Mouse (Mus musculus) heart, postnatal 14 days (tissue): Measurements from ENCODE around the gene Cpt1c. TPM values are rescaled to one million over a fixed set of nuclear protein-coding genes. Genes with fewer than 3 reads are reported as not detected.
A peak's percentile ranks its signal among the peaks of the same experiment; 100 is the strongest.

ENCODE experiments used
- DNase-seq, 2 experiments: peaks; one replicate each; pipeline ENCODE4 v3.0.0; 2021 to 2022
- intact Hi-C: fragments of 180-260 bp; cut with DNase I; formaldehyde crosslinking; loops from one replicate; pipeline ENCODE4 v1.15.1; 2025
- total RNA-seq, 2 experiments: library from RNA; stranded (reverse); gene quantifications; 2 replicates each; pipeline ENCODE4 v1.2.3; 2021

The Cpt1c gene
- total RNA-seq, 2 experiments from 2014 or later = 3.1 to 3.5 TPM

DNA sequence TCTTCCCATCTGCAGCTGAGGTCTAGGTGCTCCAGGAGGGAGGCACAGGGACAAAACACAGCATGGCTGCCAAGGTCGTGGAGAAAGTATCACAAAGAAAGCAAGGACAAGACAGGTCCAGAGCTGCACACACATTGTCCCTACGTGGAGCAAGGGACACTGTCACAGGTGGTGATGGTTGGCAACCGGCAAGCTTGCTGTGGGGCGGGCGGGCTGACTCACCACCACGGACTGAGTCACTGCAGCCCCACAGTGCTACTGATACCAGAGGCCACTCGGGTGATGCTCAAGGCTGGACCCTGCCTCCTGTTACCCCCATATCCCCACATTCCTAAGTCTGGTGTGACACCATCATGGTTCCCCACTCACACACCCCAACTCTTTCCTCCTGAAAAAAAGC, 27.8 kb upstream of the Cpt1c start:
- no peak for DNase-seq
- intact Hi-C loops = no loop called here

DNA sequence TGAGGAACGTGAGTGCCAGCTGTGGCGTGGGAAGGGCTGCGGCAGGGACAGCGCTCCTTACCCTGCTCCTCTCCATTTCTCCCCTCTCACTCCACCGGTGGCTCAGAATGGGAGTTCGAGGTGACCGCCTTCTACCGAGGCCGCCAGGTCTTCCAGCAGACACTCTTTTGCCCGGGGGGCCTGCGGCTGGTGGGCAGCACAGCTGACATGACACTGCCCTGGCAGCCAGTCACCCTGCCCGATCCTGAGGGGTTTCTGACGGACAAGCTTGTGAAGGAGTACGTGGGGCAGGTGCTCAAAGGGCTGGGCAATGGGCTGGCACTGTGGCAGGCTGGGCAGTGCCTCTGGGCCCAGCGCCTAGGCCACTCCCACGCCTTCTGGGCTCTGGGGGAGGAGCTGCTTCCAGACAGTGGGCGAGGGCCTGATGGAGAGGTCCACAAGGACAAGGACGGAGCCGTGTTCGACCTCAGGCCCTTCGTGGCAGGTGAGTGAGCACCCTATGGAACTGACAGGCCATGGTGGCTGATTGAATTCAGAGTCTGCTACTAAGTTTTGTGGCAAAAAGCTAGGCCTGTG, 26.0 kb upstream of the Cpt1c start:
- DNase-seq = no peak
- intact Hi-C loops = loop anchor here (2.0 kb wide), 1 partner anchor 14 kb away; no protein-coding TSS in a partner anchor

DNA sequence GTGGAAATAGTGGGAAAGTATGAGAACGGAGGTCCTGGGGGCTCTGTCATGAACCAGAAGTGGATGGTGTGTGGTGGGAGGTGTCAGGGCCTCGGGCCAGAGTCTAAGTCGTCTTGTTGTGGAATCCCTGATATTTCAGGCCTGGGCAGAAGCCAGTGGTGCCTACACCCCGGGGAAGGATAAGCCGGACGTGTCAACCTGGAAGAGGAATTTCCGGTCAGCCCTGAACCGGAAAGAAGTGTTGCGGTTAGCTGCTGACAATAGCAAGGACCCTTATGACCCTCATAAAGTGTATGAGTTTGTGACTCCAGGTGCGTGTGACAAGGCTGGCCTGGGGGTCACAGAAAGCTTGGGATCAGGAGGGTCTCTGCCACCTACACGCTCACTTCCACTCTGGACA, 25.1 kb upstream of the Cpt1c start:
- DNase-seq = no peak
- intact Hi-C loops = loop anchor here (2.0 kb wide), 1 partner anchor 15 kb away; no protein-coding TSS in a partner anchor

DNA sequence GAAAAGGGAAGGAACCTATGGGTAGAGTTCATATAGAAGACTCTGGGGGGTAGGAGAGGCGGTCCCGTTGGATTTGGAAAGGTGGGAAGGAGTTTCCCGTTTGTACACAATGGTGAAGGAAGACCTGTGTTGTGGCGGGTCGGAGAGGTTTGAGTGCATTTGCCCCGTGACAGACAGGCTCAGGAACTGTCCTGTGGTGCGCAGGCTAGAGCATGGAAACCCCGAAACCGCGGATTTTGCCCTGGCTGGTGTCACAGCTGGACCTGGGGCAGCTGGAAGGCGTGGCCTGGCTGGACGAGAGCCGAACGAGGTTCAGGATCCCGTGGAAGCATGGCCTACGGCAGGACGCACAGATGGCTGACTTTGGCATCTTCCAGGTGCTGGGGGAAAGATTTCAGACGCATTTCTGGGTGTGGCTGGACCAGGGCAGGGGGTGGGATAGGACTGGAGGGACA, 23.9 kb upstream of the Cpt1c start, which contains the start of gene Bcl2l12:
Bcl2l12 (minus strand) TSS at position 212 of the 455 bp plus-strand sequence.
- intact Hi-C loops = no loop called here
- peak; percentile 54 to 70 for DNase-seq

DNA sequence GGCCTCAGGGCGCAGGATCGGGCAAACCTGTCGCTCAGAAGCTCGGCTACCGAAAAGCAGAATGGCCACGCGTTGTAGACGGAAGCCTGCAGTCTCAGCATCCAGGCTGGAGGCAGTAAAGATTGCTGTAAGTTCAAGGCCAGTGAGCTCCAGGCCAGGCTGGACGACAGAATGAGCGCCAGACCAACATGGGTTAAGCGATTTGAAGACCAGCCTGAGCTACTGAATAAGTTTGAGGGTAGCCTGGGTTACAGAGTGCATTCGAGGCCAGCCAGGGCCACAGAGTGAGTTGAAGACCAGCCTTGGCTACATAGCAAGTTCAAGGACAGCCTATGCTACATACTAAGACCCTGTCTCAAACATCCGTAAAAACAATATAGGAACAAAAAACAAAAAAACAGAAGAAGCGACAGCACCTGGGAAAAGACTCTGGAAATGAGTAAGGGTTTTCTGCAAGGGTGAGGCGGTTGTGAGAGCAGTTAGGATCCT, 23.3 kb upstream of the Cpt1c start:
- intact Hi-C loops = no loop called here
- DNase-seq = no peak

DNA sequence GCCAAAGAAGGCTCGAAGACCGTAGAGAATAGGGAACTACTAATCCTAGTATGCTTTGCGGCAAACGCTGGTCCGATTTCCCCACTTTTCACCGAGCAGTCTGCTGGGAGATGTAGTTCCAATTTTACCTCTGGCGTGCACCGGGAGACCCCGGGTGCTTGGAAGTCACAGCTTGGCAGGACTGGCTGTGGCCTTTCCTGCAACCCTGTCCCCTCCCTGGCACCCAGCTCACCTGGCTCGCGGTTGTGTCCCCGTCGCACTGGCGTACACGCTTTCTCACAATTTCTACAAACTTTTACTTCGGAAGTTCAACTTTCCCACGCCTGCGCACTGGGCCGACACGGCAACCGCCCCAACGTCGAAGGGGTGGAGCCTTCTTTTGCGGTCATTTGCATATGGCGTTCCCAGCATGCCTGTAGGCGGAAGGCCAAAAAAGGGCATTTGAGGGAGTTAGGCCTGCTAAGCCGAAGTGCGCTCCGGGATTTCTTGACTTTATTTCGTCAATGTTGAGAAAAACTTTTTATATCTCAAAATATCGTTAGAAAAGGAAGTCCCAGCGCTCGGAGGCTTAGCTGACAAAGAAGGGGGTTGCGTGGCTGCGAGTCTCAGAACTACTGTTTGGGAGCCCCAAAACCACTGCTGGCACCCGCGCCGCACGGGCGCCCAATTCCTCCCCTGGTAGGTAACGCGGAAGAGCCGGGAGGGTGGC, 22.7 kb upstream of the Cpt1c start, which contains the start of gene Irf3:
Irf3 (plus strand) TSS at position 418 of the 709 bp plus-strand sequence.
- peak; percentile 95 to 98 for DNase-seq
- intact Hi-C loops = no loop called here

DNA sequence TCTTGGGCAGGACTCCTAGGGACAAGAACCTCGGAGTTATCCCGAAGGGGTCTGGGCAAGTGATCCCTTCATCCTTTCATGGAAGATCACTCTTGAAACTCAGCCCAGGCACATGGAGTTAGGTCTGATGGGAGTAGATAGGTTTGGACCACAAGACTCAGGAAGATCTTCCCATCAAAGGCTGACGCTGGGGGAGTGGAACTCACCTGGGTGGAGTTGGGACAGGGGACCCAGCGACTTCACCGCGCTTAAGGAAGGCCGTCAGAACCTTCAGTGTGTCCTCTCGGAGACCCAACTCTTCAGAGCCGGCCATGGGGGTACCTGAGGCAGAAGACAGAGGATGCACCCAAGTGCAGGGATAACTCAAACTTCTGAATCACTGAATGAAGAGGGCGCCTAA, 22.0 kb upstream of the Cpt1c start:
- intact Hi-C loops = no loop called here
- DNase-seq = no peak

DNA sequence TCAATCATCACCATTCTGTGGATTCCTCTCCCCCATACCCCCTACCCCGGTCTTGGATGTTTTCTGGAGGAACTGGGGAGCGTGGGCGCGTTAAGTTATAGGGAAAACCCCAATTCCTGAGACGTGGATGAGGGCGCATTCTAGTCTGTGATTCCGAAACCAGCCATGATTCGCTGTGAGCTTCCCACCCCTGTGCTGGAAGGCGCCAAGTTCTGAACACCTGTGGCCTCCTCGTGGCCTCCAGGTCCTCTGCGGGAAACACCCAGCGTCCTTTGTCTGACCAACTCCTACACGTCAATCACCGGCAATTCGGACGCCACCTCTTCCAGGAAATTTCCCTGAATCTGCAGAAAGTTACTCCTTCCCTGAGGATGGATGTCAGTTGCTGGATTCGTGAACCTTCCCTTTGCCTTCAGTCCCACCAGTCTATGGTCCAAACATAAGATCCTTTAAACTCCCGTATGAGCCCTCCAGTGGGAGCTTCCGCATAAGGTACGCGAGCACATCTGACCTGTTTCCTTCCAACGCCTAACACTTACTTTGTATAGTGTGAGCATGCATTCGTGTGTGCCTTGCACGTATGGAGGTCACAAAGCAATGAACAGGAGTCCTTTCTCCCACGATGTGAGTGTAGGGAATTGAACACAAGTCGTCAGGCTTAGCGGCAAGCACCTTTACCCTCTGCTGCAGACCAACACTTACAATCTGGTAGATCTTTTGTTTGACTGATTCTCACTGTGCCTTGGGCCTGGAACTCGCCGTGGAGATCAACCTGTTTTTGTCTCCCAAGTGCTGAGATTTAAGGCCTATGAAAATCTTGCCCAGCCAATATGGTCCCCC, 12.4 kb upstream of the Cpt1c start:
- no peak for DNase-seq
- intact Hi-C loops = no loop called here

GRCm38 (mm10) chr7:44986192-44986878, 11.7 kb upstream of the Cpt1c start, which contains the start of gene Prmt1:
Gene Prmt1, minus strand, starts transcription at chr7:44986568.
- intact Hi-C loops = no loop called here

DNA sequence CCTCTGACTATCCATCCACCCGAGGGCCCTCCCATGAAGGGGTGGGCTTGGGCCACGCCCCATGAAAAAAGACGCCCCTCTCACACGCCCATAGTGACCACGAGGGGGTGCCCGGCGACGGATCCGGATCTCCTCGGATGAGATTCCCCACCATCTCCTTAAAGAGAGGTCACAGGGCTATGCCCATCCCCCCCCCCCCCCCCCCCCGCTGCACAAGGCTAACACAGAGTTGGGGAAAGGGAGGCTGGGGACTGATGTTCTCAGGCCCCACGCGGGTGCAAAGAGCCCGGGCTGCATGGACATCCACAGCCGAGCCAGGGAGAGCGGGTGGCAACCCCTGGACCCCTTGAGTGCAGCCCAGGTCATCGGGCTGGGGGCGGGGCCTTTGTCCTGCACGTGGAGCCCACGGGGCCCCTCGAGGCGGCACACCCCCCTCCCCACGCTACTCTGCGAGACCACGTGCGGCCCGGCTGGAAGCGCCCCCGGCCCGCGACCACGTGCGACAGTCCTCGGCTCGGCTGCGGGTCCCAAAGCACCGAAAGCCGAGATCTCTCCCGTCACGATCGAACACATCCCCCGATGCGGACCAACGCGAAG, 11.0 kb upstream of the Cpt1c start:
- intact Hi-C loops = loop anchor here (2.0 kb wide), 1 partner anchor 35 kb away; no protein-coding TSS in a partner anchor
- peak; percentile 71 to 79 for DNase-seq

More at GRCm38 (mm10) chr7:44986192-44986878, 11.7 kb upstream of the Cpt1c start, which contains the start of gene Prmt1:
- DNase-seq = peak; percentile 95 to 97

DNA sequence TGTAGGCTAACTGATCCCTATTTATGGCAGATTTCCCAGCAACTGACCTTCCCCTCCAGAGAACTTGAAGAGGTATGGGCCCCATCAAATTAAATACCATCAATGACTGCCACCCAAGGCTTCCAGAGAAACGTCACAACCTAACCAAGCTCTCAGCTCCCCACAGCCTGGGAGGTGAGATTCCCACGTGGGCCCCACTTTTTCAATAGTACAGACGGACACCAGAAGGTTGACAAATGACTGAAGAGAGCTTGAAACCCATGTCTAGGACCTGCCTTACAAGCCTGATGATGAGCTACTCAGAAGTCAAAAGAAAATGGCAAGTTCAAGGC, 10.1 kb upstream of the Cpt1c start:
- no peak for DNase-seq
- intact Hi-C loops = loop anchor here (2.0 to 5.0 kb wide), 2 partner anchors 36 to 148 kb away; no protein-coding TSS in a partner anchor

DNA sequence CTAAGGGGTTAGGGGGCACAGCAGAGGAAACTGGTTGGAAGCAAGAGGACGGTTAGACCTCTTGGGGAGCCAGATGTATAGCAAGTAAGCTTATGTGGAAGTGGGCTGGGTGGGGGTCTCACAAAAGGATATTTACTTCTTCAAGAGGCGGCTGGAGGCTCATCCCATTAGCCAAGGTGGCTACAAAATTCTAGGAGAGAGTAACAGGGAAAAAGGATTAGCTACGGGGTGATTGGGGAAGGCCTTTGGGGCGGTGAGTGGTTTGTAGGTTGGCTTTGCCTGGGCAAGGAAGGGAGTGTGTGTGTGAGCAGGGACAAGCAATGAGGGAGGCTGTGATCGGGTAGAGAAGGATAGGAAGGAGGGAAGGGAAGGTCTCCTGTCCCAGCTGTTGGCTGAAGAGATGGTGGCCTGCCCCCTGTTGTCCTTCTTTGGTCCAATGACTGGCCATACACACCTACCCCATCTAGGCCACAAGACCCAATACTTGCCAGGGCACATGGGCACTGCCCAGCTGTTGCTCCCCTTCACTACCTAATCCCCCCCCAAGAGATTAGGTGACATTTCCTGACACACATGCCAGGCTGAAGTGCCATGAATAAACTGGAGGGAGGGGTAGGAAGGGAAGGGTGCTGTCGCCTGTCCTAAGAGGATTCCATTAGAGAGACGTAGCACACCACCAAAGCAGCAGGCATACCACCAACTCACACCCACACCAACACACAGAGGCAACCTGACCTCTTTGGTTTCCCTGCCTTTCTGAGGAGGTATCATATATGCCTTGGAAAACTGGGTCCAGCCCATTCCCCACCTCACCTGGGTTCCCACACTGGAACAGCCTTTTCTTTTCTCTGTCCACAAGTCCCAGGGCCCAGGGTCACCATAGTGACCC, 9.5 kb upstream of the Cpt1c start:
- DNase-seq = no peak
- intact Hi-C loops = loop anchor here (2.0 to 5.0 kb wide), 3 partner anchors 37 to 148 kb away; no protein-coding TSS in a partner anchor

- intact Hi-C loops = loop anchor here (2.0 to 5.0 kb wide), 2 partner anchors 86 to 149 kb away; no protein-coding TSS in a partner anchor
- DNase-seq = peak; percentile 89 to 95
These were observed 8.4 kb upstream of the Cpt1c start for GRCm38 (mm10) chr7:44983085-44983484.

GRCm38 (mm10) chr7:44981539-44981938, 6.9 kb upstream of the Cpt1c start:
- intact Hi-C loops = loop anchor here (5.0 kb wide), 1 partner anchor 151 kb away; no protein-coding TSS in a partner anchor
- no peak for DNase-seq

DNA sequence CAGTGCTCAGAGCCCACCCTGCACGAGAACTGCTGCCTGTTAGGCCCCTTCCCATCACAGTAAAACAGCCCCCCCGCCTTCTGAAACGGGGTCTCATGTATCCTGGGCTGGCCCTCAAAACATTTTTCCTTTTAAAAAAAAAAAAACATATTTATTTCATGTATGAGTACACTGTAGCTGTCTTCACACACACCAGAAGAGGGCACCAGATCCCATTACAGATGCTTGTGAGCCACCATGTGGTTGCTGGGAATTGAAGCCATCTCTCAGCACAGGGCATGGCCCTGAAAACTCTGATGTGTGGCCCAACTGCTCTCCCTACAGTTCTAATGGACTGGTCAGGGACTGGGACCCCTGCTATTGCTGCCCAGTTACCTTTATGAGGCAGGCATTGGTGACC, 3.6 kb upstream of the Cpt1c start:
- DNase-seq = no peak
- intact Hi-C loops = no loop called here

DNA sequence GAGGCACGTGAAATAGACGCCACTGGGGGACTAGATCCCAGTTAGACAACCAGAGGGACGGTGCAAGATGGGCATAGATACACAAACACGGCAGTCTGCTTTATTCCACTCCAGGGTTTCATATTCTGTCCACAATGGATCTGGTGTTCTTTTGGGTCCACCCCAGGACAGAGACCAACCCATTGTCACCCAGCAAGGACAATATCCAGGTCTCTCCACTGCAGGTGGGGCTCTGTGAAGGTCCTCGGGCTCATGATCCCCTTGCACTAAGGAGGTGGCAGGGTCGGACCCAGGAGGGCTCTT, 417 bp upstream of the Cpt1c start:
- intact Hi-C loops = no loop called here
- DNase-seq = no peak

- DNase-seq = no peak
- intact Hi-C loops = no loop called here
These were observed 1.1 kb downstream of the Cpt1c start for GRCm38 (mm10) chr7:44973415-44974130.

DNA sequence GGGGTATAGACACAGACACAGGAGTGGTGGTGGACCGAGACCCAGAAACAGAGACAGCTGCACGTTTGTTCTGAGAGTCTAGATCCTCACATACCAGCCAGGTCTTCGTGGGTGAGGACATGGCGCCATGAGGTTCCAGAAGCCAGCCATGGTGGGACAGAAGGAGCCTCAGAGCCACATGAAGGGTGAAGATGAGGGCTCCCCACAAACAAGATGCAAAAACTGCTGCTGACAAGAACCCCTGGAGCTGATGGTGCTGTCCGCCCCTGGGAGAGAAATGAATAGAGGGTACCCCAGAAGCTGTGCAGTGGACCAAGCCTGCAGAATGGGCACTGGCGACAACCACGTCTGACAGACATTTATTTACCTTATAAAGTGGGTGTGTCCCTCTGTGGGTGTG, 3.5 kb downstream of the Cpt1c start:
- no peak for DNase-seq
- intact Hi-C loops = no loop called here
